Mouse (Mus musculus) T-cell, adult 2 months (primary cell): ENCODE results near the gene Gabbr1.
A peak's percentile ranks its signal among the peaks of the same experiment; 100 is the strongest.
"Not testable (repeated sequence)": the region's sequence is repeated elsewhere in the genome, so short reads cannot be mapped to it uniquely, and the experiment has no call there.

Experiments
- DNase-seq: peaks from one replicate; pipeline ENCODE4 v3.0.0; 2022; ENCODE audit warnings: low spot score

Gene Gabbr1

GRCm38 (mm10) chr17:37045611-37046311 lies at the start of gene Gabbr1:
Gabbr1 (plus strand) TSS chr17:37045966.
- DNase-seq, result peak; percentile 65

- peak; percentile 49 for DNase-seq
Observed at GRCm38 (mm10) chr17:36997033-36997735, 48.6 kb upstream of the Gabbr1 start.

GRCm38 (mm10) chr17:36998477-36998876 lies 47.3 kb upstream of the Gabbr1 start:
- no peak for DNase-seq

- no peak for DNase-seq
Observed at GRCm38 (mm10) chr17:37000863-37001262, 44.9 kb upstream of the Gabbr1 start, which contains the start of gene Zfp57. Zfp57 (plus strand) TSS chr17:37001163.

- no peak for DNase-seq
Observed at GRCm38 (mm10) chr17:37002364-37003330, 43.1 kb upstream of the Gabbr1 start.

GRCm38 (mm10) chr17:37003366-37003765 lies 42.4 kb upstream of the Gabbr1 start:
- no peak for DNase-seq

GRCm38 (mm10) chr17:37008161-37008560 lies 37.6 kb upstream of the Gabbr1 start:
- no peak for DNase-seq

GRCm38 (mm10) chr17:37009460-37010042 lies 36.2 kb upstream of the Gabbr1 start:
- peak; percentile 48 for DNase-seq

- DNase-seq, result no peak
Observed at GRCm38 (mm10) chr17:37011719-37012118, 34.0 kb upstream of the Gabbr1 start.

- no peak for DNase-seq
Observed at GRCm38 (mm10) chr17:37012141-37012540, 33.6 kb upstream of the Gabbr1 start.

GRCm38 (mm10) chr17:37016333-37016732 lies 29.4 kb upstream of the Gabbr1 start:
- DNase-seq, result no peak

- no peak for DNase-seq
Observed at GRCm38 (mm10) chr17:37018328-37018727, 27.4 kb upstream of the Gabbr1 start.

- DNase-seq, result not testable (repeated sequence)
Observed at GRCm38 (mm10) chr17:37019242-37019641, 26.5 kb upstream of the Gabbr1 start.

- no peak for DNase-seq
Observed at GRCm38 (mm10) chr17:37022628-37023576, 22.9 kb upstream of the Gabbr1 start, which contains the start of gene Mog. Mog (minus strand) TSS chr17:37023398.

- no peak for DNase-seq
Observed at GRCm38 (mm10) chr17:37026425-37026824, 19.3 kb upstream of the Gabbr1 start.

- no peak for DNase-seq
Observed at GRCm38 (mm10) chr17:37027486-37027885, 18.3 kb upstream of the Gabbr1 start.

GRCm38 (mm10) chr17:37028212-37028611 lies 17.6 kb upstream of the Gabbr1 start:
- DNase-seq, result no peak

- DNase-seq, result peak; percentile 70
Observed at GRCm38 (mm10) chr17:37028683-37029120, 17.1 kb upstream of the Gabbr1 start.

GRCm38 (mm10) chr17:37029162-37029561 lies 16.6 kb upstream of the Gabbr1 start:
- no peak for DNase-seq

- no peak for DNase-seq
Observed at GRCm38 (mm10) chr17:37039127-37039894, 6.5 kb upstream of the Gabbr1 start.
